Mouse (Mus musculus) liver, embryonic 15.5 days (tissue): ENCODE measurements around the gene B830017H08Rik. TPM values are rescaled to one million over a fixed set of nuclear protein-coding genes. Genes with fewer than 3 reads are reported as not detected.
A peak's percentile ranks its signal among the peaks of the same experiment; 100 is the strongest.

Experiments
- ATAC-seq: fragments of 200-750 bp; cut with Nextera tagmentation; 2 replicates; pipeline ENCODE4 v1.8.0; 2017; ENCODE audit warnings: moderate number of reproducible peaks, mild to moderate bottlenecking, moderate library complexity; ENCODE audit not compliant: insufficient read depth
- H3K27ac ChIP-seq: fragments of 300-500 bp; sonication (generic); replicated peaks from 2 replicates; pipeline ENCODE4 v1.5.1; 2015; ENCODE audit warnings: mild to moderate bottlenecking, inconsistent platforms
- H3K27me3 ChIP-seq: fragments of 300-500 bp; sonication (generic); 2 replicates; pipeline ENCODE4 v1.6.1; 2015; ENCODE audit warnings: mild to moderate bottlenecking, inconsistent platforms
- H3K36me3 ChIP-seq: fragments of 300-500 bp; sonication (generic); replicated peaks from 2 replicates; pipeline ENCODE4 v1.6.1; 2015; ENCODE audit warnings: moderate library complexity, mild to moderate bottlenecking, inconsistent platforms
- H3K4me1 ChIP-seq: fragments of 300-500 bp; sonication (generic); replicated peaks from 2 replicates; pipeline ENCODE4 v1.6.1; 2015; ENCODE audit warnings: inconsistent platforms
- H3K4me2 ChIP-seq: fragments of 300-500 bp; sonication (generic); 2 replicates; pipeline ENCODE4 v1.6.1; 2015; ENCODE audit warnings: moderate library complexity, mild to moderate bottlenecking, inconsistent platforms
- H3K4me3 ChIP-seq: fragments of 300-500 bp; sonication (generic); replicated peaks from 2 replicates; pipeline ENCODE4 v1.5.1; 2015; ENCODE audit warnings: mild to moderate bottlenecking, inconsistent platforms
- H3K9ac ChIP-seq: fragments of 300-500 bp; sonication (generic); 2 replicates; pipeline ENCODE4 v1.6.1; 2015; ENCODE audit warnings: moderate library complexity, mild to moderate bottlenecking, inconsistent platforms
- H3K9me3 ChIP-seq: fragments of 300-500 bp; sonication (generic); replicated peaks from 2 replicates; pipeline ENCODE4 v1.6.1; 2016; ENCODE audit warnings: inconsistent platforms
- whole genome bisulfite sequencing: fragments of 180-500 bp; shearing (Covaris S2); methylation state at CpG from one replicate; pipeline ENCODE4 v1.1.7; 2015; ENCODE audit warnings: mixed read lengths; ENCODE audit not compliant: insufficient replicate concordance; 5-methylcytosine and 5-hydroxymethylcytosine counted together
- polyA plus RNA-seq: library from polyadenylated mRNA; unstranded; fragments of >200 nt; fragmentation: Nextera tagmentation; extraction: Ambion mirVana; gene quantifications from 2 replicates; pipeline ENCODE4 v1.2.1, GENCODE M21; 2015

Gene B830017H08Rik
- polyA plus RNA-seq, 1 experiment from 2014 or later, result not detected

DNA sequence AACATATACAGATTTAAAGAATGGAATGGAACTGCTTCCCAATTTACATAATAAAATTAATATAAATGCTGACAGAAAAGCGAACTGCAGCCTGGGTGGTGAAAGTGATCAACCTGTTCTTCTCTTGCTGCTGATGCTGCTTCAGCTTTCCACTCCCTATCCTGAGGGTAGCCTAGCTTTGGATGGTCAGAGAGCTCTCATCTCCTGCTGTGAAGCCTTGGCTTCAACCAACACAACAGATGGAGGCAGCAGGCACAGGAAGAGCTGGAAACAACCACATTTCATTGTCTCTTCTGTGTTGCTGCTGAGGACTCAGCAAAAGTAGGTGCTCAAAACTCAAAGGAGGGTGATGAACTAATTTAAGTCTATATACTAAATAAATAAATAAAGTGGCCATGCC, 18.9 kb downstream of the B830017H08Rik start:
- Histone ChIP-seq H3K4me2 (no peak overlapping the region), H3K27ac (no peak overlapping the region), H3K9ac (no peak overlapping the region), H3K9me3 (no peaks in the 10 kb centered on the region), H3K4me1 (no peaks in the 10 kb centered on the region), H3K36me3 (peaks cover 88% of the 10 kb centered on the region), H3K27me3 (no peaks in the 10 kb centered on the region), H3K4me3 (no peak overlapping the region)
- no peak for ATAC-seq
- WGBS, result 85% methylated on average over 1 of the region's 1 CpGs

DNA sequence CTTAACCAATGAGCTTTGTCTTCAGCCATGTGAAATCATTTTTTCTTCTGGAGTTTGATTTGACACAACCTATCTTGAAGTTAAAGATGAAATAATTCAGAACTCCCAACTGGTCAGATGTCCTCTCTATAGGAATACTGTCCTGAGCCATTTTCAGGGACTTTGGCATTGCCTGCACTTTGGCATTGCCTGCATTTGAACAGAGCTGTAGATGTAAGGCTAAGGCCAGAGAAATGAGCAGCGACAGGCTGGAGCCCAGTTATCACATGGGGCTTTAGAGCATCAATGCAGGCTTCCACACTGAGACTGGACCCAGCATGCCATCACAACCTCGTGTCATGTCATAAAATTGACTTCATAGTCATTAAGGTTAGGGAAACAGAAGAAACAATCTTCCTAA, 20.3 kb downstream of the B830017H08Rik start:
- no peak overlapping the region for H3K9ac ChIP-seq
- H3K4me2 ChIP-seq, result no peak overlapping the region
- H3K27me3 ChIP-seq, result no peaks in the 10 kb centered on the region
- no peak overlapping the region for H3K4me3 ChIP-seq
- no peaks in the 10 kb centered on the region for H3K9me3 ChIP-seq
- WGBS, result 82% methylated on average over 2 of the region's 2 CpGs
- H3K36me3 ChIP-seq, result peaks cover 89% of the 10 kb centered on the region
- no peaks in the 10 kb centered on the region for H3K4me1 ChIP-seq
- no peak for ATAC-seq
- no peak overlapping the region for H3K27ac ChIP-seq

DNA sequence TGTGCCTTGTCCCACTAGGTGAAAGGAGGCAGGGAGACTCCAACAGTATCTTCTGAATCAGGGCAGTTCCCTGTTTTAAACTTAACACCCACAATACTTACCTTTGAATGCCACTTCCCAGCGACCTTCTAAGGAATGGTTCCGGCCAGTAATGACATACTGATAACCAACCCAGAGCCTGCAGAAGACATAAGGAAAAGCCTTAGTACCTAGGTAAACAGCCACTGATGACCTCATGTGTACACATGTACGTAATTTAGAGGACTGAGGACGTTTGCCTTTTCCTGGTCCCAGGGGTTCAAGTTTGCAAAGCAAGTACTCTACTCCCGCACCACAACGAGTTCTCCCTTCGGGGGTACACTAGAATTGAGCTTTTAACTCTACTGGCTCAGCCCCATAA, 24.2 kb downstream of the B830017H08Rik start:
- Histone ChIP-seq H3K27ac (no peak overlapping the region), H3K4me2 (no peak overlapping the region), H3K27me3 (no peaks in the 10 kb centered on the region), H3K36me3 (peaks cover 78% of the 10 kb centered on the region), H3K4me3 (no peak overlapping the region), H3K4me1 (no peaks in the 10 kb centered on the region), H3K9me3 (no peaks in the 10 kb centered on the region), H3K9ac (no peak overlapping the region)
- WGBS, result 81% methylated on average over 7 of the region's 7 CpGs
- no peak for ATAC-seq

DNA sequence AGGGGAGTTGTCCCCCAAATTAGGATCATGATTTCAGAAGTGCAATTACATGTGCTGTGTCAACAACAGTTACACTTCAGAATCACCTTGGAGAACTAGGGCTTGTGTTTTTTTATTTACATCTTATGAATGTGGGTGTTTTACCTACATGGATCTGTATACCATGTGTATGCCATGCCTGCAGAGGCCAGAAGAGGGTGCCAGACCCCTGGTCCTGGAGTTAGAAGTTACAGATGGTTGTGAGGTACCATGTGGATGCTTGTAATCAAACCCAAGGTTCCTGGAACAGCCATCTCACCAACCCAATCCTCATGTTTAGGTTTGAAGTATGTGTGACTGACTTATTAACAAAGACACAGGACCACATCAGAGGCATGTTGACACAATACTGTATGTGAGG, 25.7 kb downstream of the B830017H08Rik start:
- ATAC-seq, result no peak
- H3K36me3 ChIP-seq, result peaks cover 67% of the 10 kb centered on the region
- no peak overlapping the region for H3K27ac ChIP-seq
- no peaks in the 10 kb centered on the region for H3K4me1 ChIP-seq
- H3K4me2 ChIP-seq, result no peak overlapping the region
- no peak overlapping the region for H3K9ac ChIP-seq
- H3K9me3 ChIP-seq, result no peaks in the 10 kb centered on the region
- no peaks in the 10 kb centered on the region for H3K27me3 ChIP-seq
- H3K4me3 ChIP-seq, result no peak overlapping the region

DNA sequence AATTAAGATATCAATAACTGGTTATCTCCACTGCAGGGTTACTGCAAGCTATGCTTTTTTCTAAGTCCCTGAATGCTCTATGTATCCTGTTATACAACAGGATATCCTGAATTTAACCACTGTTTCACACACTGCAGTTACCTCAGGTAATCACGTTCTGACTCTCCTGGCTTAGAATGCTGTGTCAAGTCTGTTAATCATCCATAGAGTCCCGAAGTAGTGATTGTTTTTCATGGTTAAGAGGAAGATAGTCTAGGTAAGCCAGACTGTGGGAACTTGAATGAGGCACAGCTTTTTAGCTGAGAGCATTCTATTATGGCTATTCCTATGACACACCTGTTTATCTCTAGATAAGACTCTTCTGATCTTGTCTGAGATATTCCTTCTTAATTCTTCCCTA, 32.4 kb downstream of the B830017H08Rik start:
- peaks cover 8% of the 10 kb centered on the region for H3K4me1 ChIP-seq
- no peak overlapping the region for H3K9ac ChIP-seq
- no peak for ATAC-seq
- H3K27me3 ChIP-seq, result no peaks in the 10 kb centered on the region
- no peak overlapping the region for H3K4me2 ChIP-seq
- H3K36me3 ChIP-seq, result peaks cover 20% of the 10 kb centered on the region
- 52% methylated on average over 2 of the region's 2 CpGs for WGBS
- no peaks in the 10 kb centered on the region for H3K9me3 ChIP-seq
- no peak overlapping the region for H3K27ac ChIP-seq
- no peak overlapping the region for H3K4me3 ChIP-seq

DNA sequence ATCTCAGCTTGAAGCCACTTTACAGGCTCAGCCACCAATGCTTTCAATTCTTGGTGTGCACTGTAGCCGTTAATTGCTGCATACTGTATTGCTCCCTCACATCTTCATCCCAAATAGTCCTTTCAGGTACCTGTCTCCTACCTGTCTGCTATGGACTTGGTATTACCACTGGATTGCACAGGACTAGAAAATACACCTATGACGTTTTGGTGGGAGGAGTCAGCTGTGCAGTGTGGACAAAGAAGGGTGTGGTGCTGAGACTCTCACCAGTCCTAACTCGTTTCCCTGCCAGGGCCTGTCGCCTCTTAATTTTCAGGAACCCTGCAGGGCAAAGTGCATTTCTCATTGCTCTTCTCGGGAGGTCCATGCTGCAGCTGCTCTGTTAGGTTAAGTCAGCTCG, 32.8 kb downstream of the B830017H08Rik start:
- H3K27ac ChIP-seq, result no peak overlapping the region
- no peaks in the 10 kb centered on the region for H3K27me3 ChIP-seq
- H3K4me3 ChIP-seq, result no peak overlapping the region
- WGBS, result 53% methylated on average over 6 of the region's 6 CpGs
- no peaks in the 10 kb centered on the region for H3K9me3 ChIP-seq
- no peak overlapping the region for H3K4me2 ChIP-seq
- peaks cover 20% of the 10 kb centered on the region for H3K36me3 ChIP-seq
- ATAC-seq, result no peak
- H3K9ac ChIP-seq, result no peak overlapping the region
- H3K4me1 ChIP-seq, result peaks cover 13% of the 10 kb centered on the region

DNA sequence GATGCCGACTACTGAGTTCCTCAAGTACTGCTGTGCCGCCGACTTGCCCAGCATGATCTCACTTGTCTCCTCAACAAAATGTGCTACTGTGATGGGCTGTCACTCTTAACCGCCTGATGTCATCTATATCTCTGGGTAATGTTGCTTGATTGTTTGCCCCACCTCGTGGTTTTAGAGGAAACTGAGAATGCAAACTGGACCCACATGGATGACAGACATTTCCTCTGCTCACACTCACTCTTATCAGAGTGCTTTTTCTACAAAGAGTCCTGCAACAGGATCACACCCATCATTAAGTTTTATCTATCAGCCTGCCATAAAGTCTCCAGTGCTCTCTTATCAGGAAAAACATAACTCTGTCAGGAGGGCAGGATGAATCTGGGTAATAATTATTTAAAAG, 38.3 kb downstream of the B830017H08Rik start:
- ATAC-seq, result peak; percentile 64
- Histone ChIP-seq H3K9ac (0 out of 2 replicates have a peak overlapping the region, but pooled peaks have one; percentile 7), H3K27ac (no peak overlapping the region), H3K27me3 (no peaks in the 10 kb centered on the region), H3K36me3 (peaks cover 27% of the 10 kb centered on the region), H3K4me1 (peaks cover 55% of the 10 kb centered on the region), H3K4me3 (no peak overlapping the region), H3K9me3 (no peaks in the 10 kb centered on the region), H3K4me2 (no peak overlapping the region)
- 30% methylated on average over 5 of the region's 5 CpGs for WGBS

DNA sequence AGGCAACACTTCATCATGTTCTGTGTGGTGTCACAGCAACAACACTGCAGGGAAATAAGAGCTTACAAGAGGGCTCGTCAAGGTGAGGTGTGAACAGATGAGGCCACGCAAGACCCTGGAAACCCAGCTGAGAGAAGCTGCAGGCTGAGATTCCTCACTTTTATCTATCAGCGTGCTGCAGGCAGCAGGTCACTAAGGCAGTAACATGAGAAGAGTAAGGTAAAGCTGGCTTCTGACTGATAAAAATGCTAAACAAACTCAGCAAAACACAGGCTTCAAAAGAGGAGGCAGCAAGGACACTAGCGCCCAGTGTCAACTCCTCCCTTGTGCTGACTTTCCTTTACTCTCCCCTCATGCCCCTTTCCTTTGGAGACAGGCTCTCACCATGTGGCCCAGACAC, 40.1 kb downstream of the B830017H08Rik start:
- no peak overlapping the region for H3K27ac ChIP-seq
- H3K9me3 ChIP-seq, result no peaks in the 10 kb centered on the region
- no peak overlapping the region for H3K9ac ChIP-seq
- peak overlapping the region; percentile 8; the same call in 1 of the 2 replicates for H3K4me2 ChIP-seq
- H3K4me3 ChIP-seq, result no peak overlapping the region
- 13% methylated on average over 4 of the region's 4 CpGs for WGBS
- H3K36me3 ChIP-seq, result peaks cover 27% of the 10 kb centered on the region
- no peaks in the 10 kb centered on the region for H3K27me3 ChIP-seq
- H3K4me1 ChIP-seq, result peaks cover 54% of the 10 kb centered on the region
- ATAC-seq, result peak; percentile 33; the same call in 1 of the 2 replicates

DNA sequence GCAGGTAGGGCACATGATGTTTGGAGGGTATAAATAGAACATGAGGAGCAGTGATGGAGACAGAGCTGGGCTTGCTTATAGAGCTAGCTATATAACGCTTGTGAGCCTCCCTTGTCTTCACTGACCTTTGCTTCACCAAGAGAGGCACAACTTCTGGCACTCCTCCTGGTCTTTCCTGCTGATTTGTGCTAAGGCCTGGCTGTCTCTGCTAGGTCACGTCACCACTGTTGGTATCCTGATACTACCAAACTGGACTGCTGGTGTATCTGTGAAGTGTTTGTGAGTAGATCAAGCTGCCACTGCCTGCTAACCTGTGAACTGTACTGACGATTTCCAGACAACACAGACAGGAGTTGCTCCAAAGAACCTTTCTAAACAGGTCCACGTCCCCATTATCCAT, 42.3 kb downstream of the B830017H08Rik start:
- no peak for ATAC-seq
- 76% methylated on average over 4 of the region's 4 CpGs for WGBS
- peaks cover 56% of the 10 kb centered on the region for H3K4me1 ChIP-seq

DNA sequence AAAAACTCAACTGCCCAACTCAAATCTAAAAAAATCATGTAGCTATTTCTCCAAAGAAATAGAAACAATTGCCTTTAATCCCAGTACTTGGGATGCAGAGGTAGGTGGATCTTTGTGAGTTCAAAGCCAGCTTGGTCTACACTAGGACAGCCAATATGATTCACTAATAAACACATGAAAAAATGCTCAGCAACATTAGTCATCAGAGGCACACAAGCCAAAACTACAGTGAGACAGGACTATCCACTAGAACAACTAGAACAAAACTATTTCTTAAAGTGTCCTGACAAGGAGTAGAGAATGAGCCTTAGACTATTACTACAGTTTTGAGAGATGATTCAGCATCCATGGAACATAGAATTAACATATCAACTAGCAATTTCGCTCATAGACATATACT, 43.2 kb downstream of the B830017H08Rik start:
- peaks cover 54% of the 10 kb centered on the region for H3K4me1 ChIP-seq
- no peak overlapping the region for H3K4me3 ChIP-seq
- no peak overlapping the region for H3K4me2 ChIP-seq
- no peak for ATAC-seq
- no peak overlapping the region for H3K9ac ChIP-seq
- H3K27me3 ChIP-seq, result no peaks in the 10 kb centered on the region
- no peaks in the 10 kb centered on the region for H3K9me3 ChIP-seq
- H3K27ac ChIP-seq, result no peak overlapping the region
- H3K36me3 ChIP-seq, result peaks cover 15% of the 10 kb centered on the region
- 76% methylated on average over 1 of the region's 1 CpGs for whole genome bisulfite sequencing

More for the DNA sequence above, 42.3 kb downstream of the B830017H08Rik start:
- Histone ChIP-seq H3K4me3 (no peak overlapping the region), H3K36me3 (peaks cover 21% of the 10 kb centered on the region), H3K9me3 (no peaks in the 10 kb centered on the region), H3K27ac (no peak overlapping the region), H3K9ac (no peak overlapping the region), H3K4me2 (no peak overlapping the region), H3K27me3 (no peaks in the 10 kb centered on the region)

- ATAC-seq, result no peak
- Histone ChIP-seq H3K4me3 (no peak overlapping the region), H3K36me3 (peaks cover 22% of the 10 kb centered on the region; the same call in 1 of the 2 replicates), H3K9me3 (no peaks in the 10 kb centered on the region), H3K9ac (no peak overlapping the region), H3K4me2 (no peak overlapping the region), H3K4me1 (peaks cover 33% of the 10 kb centered on the region), H3K27ac (no peak overlapping the region), H3K27me3 (no peaks in the 10 kb centered on the region)
- WGBS, result 77% methylated on average over 4 of the region's 4 CpGs
These were observed 46.6 kb downstream of the B830017H08Rik start for GRCm38 (mm10) chr16:17879571-17879970.

- Histone ChIP-seq H3K27ac (no peak overlapping the region), H3K36me3 (peaks cover 20% of the 10 kb centered on the region; the same call in 1 of the 2 replicates), H3K9me3 (no peaks in the 10 kb centered on the region), H3K4me2 (no peak overlapping the region), H3K9ac (no peak overlapping the region), H3K4me3 (no peak overlapping the region), H3K4me1 (peaks cover 38% of the 10 kb centered on the region), H3K27me3 (no peaks in the 10 kb centered on the region)
- ATAC-seq, result no peak
These were observed 49.3 kb downstream of the B830017H08Rik start for GRCm38 (mm10) chr16:17882196-17882595.
